Mouse (Mus musculus) neural tube, embryonic 12.5 days (tissue): ENCODE data around the gene Gpr183. TPM values are rescaled to one million over a fixed set of nuclear protein-coding genes. Genes with fewer than 3 reads are reported as not detected.

Experiments used
- ATAC-seq: fragments of 200-750 bp; cut with Nextera tagmentation; 2 replicates; pipeline ENCODE4 v1.8.0; 2017; ENCODE audit warnings: low read depth, mild to moderate bottlenecking, moderate TSS enrichment, moderate library complexity; ENCODE audit not compliant: low FRiP score
- H3K27ac ChIP-seq: fragments of 300-500 bp; sonication (generic); 2 replicates; pipeline ENCODE4 v1.5.1; 2016
- H3K27me3 ChIP-seq: fragments of 300-500 bp; sonication (generic); replicated peaks from 2 replicates; pipeline ENCODE4 v1.6.1; 2016; ENCODE audit warnings: mild to moderate bottlenecking
- H3K36me3 ChIP-seq: fragments of 300-500 bp; sonication (generic); 2 replicates; pipeline ENCODE4 v1.6.1; 2016; ENCODE audit warnings: mild to moderate bottlenecking
- H3K4me1 ChIP-seq: fragments of 300-500 bp; sonication (generic); 2 replicates; pipeline ENCODE4 v1.6.1; 2016
- H3K4me2 ChIP-seq: fragments of 300-500 bp; sonication (generic); replicated peaks from 2 replicates; pipeline ENCODE4 v1.6.1; 2016; ENCODE audit warnings: mild to moderate bottlenecking
- H3K4me3 ChIP-seq: fragments of 300-500 bp; sonication (generic); 2 replicates; pipeline ENCODE4 v1.5.1; 2016
- H3K9ac ChIP-seq: fragments of 300-500 bp; sonication (generic); 2 replicates; pipeline ENCODE4 v1.6.1; 2016; ENCODE audit warnings: mild to moderate bottlenecking
- H3K9me3 ChIP-seq: fragments of 300-500 bp; sonication (generic); 2 replicates; pipeline ENCODE4 v1.6.1; 2016; ENCODE audit warnings: mild to moderate bottlenecking
- WGBS: fragments of 180-500 bp; shearing (Covaris S2); methylation state at CpG from one replicate; pipeline ENCODE4 v1.1.7; 2016; 5-methylcytosine and 5-hydroxymethylcytosine counted together
- polyA plus RNA-seq: library from polyadenylated mRNA; unstranded; fragments of >200 nt; fragmentation: Nextera tagmentation; extraction: Ambion mirVana; gene quantifications from 2 replicates; pipeline ENCODE4 v1.2.1, GENCODE M21; 2016

The Gpr183 gene
- 2.1 and 2.6 TPM in 2 replicates for polyA plus RNA-seq

DNA sequence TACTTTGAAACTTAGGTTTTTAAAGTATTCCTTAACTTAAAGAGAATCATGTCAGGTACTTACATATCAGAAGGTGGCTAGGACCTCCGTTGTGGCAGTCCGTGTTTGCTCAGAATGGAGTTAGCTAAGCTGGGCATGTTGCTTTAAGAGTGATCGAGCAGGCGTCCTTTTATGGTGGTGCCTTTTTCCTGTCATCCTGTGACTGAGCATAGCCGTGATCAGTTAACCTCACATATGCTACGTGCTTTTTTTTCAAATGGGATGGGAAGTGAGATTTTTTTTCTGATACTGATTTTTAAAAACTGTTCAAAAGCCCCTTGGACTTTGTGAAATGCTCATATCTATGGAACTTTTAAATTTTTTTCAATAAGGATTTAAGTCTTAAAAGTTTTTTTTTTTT, at the start of gene Gpr183:
TSS of gene Gpr183 (minus strand) at position 206 of the 400 bp plus-strand sequence.
- 57% methylated on average over 6 of the region's 6 CpGs for WGBS
- no peaks in the 10 kb centered on the region for H3K36me3 ChIP-seq
- H3K9ac ChIP-seq = no peak within 1 kb of the TSS
- no peak within 1 kb of the TSS for H3K4me3 ChIP-seq
- no peak within 1 kb of the TSS for H3K4me2 ChIP-seq
- H3K4me1 ChIP-seq = no peaks in the 10 kb centered on the region
- no peak for ATAC-seq
- no peak within 1 kb of the TSS for H3K27ac ChIP-seq
- no peaks in the 10 kb centered on the region for H3K9me3 ChIP-seq
- H3K27me3 ChIP-seq = no peaks in the 10 kb centered on the region

DNA sequence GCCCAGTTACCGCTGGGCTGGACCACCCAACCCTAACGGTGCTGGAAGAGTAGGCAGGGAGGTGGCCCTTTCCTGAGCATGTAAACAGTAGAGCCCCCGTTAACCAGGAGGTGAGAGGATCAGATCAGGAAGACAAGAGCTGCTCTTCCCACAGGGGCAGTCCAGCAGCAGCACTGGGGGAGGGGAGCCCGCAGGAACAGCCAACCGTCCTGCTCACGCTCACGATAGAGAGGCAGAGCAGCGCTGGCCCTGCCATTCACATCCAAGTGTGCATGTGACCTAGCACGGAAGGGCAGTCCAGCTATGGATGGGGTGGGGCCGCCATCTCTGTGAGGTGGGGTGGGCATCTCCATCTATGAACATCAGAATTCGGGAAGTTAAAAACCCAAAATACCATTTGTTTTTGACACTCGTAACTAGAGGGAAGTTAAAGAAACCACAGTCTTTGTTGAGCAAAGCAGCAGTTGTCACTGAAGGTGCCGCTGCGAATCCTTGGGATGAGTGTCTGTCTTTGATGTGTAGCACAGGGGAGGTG, 48.5 kb upstream of the Gpr183 start:
- H3K4me1 ChIP-seq = no peaks in the 10 kb centered on the region
- H3K4me2 ChIP-seq = no peak overlapping the region
- no peaks in the 10 kb centered on the region for H3K9me3 ChIP-seq
- no peak overlapping the region for H3K9ac ChIP-seq
- no peaks in the 10 kb centered on the region for H3K27me3 ChIP-seq
- ATAC-seq = no peak
- H3K4me3 ChIP-seq = no peak overlapping the region
- 84% methylated on average over 14 of the region's 14 CpGs for WGBS
- H3K36me3 ChIP-seq = peaks cover 21% of the 10 kb centered on the region
- no peak overlapping the region for H3K27ac ChIP-seq

DNA sequence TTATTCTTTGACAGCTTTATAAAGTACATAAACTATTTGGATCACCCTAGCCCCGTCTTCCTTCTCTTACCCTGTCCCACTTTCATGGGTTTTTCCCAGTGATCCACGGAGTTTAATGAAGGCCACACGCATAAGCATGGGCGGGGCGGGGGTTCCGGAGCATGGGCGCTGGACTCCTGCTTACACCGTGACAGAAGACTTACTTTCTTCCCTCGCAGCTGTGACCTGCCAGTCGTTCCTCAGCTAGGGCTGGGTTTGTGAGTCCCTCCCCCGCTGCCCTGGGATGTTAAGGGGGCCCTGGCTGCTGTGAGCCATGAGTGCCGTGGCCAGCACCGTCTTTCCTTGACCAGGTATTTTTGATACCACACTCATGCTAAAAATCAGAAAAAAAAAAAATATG, 47.8 kb upstream of the Gpr183 start:
- no peak for ATAC-seq
- no peaks in the 10 kb centered on the region for H3K9me3 ChIP-seq
- H3K4me2 ChIP-seq = no peak overlapping the region
- H3K4me3 ChIP-seq = no peak overlapping the region
- 78% methylated on average over 13 of the region's 13 CpGs for WGBS
- H3K27me3 ChIP-seq = no peaks in the 10 kb centered on the region
- no peaks in the 10 kb centered on the region for H3K4me1 ChIP-seq
- H3K27ac ChIP-seq = no peak overlapping the region
- H3K36me3 ChIP-seq = peaks cover 21% of the 10 kb centered on the region
- H3K9ac ChIP-seq = no peak overlapping the region

DNA sequence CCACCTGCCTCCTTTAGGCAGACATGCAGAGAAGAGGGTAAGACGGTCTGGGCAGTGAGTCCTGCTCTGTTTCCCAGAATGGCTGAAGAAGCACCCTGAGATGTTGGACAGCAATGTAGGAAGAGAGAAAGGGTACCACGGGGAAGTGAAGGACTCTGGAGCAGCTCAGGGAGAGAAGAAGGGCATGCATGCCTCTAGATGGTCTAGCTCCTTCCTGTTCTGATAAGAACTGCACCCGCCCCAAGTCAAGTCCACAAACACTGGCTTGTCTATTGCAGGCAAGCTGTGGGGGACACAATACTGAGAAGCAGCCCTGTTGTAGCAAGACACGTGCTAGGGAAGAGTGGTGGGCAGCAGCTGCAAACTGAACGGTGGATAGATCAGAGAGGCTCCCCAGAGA, 47.2 kb upstream of the Gpr183 start:
- Histone ChIP-seq H3K4me3 (no peak overlapping the region), H3K27ac (no peak overlapping the region), H3K27me3 (no peaks in the 10 kb centered on the region), H3K4me1 (no peaks in the 10 kb centered on the region), H3K4me2 (no peak overlapping the region), H3K9me3 (no peaks in the 10 kb centered on the region), H3K9ac (no peak overlapping the region), H3K36me3 (peaks cover 21% of the 10 kb centered on the region)
- 78% methylated on average over 5 of the region's 5 CpGs for WGBS
- no peak for ATAC-seq

DNA sequence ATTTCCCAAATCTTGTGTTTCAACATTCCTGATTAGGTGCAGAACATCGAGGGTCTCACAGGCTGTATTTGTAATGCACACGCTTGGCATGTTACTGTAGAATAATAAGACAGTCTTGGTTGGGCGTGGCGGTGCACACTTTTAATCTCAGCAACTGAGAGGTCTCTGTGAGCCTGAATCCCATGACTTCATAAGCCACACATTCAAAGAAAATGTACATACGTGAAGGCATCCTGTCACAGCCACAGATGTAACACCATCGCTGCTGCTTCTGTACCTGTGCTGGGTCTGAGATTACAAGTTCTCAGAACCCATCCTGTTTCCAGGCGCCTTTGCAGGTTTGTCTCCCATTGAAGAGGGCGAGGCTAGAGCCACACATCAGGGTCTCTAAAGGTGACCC, 46.8 kb upstream of the Gpr183 start:
- 95% methylated on average over 8 of the region's 8 CpGs for WGBS
- Histone ChIP-seq H3K9ac (no peak overlapping the region), H3K4me2 (no peak overlapping the region), H3K9me3 (no peaks in the 10 kb centered on the region), H3K27me3 (no peaks in the 10 kb centered on the region), H3K4me1 (no peaks in the 10 kb centered on the region), H3K36me3 (peaks cover 21% of the 10 kb centered on the region), H3K27ac (no peak overlapping the region), H3K4me3 (no peak overlapping the region)
- no peak for ATAC-seq

DNA sequence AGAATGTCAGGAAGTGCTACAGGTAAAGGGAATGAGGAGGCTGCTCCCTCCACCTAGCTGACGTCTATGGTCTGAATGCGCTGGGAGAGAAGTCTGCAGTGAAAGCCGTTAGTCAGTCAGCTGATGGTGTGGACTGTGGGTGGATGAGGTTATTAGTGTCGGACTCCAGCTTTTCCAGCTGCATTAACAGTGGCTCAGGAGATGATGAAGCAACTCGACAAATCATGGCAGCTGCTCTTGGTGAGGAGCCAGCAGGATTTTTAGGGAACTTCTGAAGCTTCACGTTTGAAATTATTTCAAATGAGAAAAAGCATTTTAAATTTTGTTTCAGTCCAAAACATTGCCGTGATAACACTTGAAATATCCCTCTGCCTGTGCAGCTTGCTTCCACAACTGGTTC, 45.3 kb upstream of the Gpr183 start:
- Histone ChIP-seq H3K27me3 (no peaks in the 10 kb centered on the region), H3K27ac (no peak overlapping the region), H3K36me3 (peaks cover 17% of the 10 kb centered on the region), H3K4me3 (no peak overlapping the region), H3K4me1 (no peaks in the 10 kb centered on the region), H3K9me3 (no peaks in the 10 kb centered on the region), H3K9ac (no peak overlapping the region), H3K4me2 (no peak overlapping the region)
- 85% methylated on average over 7 of the region's 7 CpGs for WGBS
- no peak for ATAC-seq

DNA sequence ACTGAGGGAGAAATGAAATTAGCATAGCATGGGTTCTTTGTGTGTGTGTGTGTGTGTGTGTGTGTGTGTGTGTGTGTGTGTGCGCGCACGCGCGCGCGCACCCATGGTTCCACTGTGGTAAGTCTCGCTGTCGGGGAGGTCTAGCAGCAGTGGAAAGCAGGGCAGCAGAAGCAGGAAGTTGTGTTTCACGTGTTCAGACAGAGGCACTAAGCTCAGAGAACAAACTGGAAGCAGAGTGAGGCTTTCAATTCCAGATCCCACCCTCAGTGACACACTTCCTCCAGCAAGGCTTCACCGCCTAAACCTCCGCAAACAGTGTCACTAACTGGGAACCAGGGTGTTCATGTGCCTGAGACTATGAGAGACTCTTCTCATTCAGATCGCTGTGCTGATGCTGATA, 44.5 kb upstream of the Gpr183 start:
- H3K4me2 ChIP-seq = no peak overlapping the region
- no peak overlapping the region for H3K9ac ChIP-seq
- no peaks in the 10 kb centered on the region for H3K4me1 ChIP-seq
- H3K36me3 ChIP-seq = peaks cover 17% of the 10 kb centered on the region
- no peaks in the 10 kb centered on the region for H3K27me3 ChIP-seq
- 93% methylated on average over 13 of the region's 13 CpGs for WGBS
- no peak for ATAC-seq
- no peaks in the 10 kb centered on the region for H3K9me3 ChIP-seq
- H3K27ac ChIP-seq = no peak overlapping the region
- H3K4me3 ChIP-seq = no peak overlapping the region

DNA sequence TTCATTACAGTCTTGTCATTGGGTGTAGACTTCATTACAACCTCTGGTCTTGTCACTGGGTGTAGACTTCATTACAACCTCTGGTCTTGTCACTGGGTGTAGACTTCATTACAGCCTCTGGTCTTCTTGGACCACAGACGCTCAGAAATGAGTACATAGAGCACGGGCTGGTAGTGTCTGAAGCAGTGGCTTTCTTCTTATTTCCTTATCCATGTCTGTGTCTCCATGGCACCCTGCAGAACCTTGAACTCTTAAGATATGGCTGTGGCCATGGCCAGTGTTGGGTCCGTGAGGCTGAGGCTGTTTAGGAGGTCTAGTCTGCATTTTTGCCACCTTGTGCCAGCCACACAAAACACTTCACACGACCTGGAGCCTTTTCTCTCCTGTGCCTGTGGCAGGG, 43.3 kb upstream of the Gpr183 start:
- WGBS = 91% methylated on average over 4 of the region's 4 CpGs
- ATAC-seq = no peak
- H3K27ac ChIP-seq = no peak overlapping the region

DNA sequence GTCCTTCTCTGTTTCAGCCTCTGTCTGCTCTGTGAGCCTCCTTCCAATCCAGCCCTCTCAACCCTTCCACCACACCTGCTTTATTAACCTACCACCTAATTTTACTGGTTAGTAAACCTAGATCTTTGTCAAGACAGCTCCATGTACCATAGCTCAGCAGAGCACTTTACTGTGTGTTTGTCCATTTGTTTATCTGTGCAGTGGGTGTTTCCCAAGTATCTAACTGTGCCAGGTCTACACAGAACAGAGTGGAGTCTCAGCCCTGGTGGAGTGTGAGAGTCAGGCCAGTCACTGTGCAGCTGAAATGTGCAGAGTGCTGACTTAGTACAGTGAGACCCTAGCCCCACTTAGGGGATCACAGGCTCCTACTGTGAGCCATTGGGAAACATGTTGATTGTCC, 38.8 kb upstream of the Gpr183 start:
- H3K9me3 ChIP-seq = no peaks in the 10 kb centered on the region
- H3K4me1 ChIP-seq = no peaks in the 10 kb centered on the region
- H3K9ac ChIP-seq = no peak overlapping the region
- H3K4me2 ChIP-seq = no peak overlapping the region
- no peaks in the 10 kb centered on the region for H3K27me3 ChIP-seq
- H3K36me3 ChIP-seq = 0 out of 2 replicates have a peak, but pooled peaks cover 2% of the 10 kb centered on the region
- no peak overlapping the region for H3K27ac ChIP-seq
- no peak for ATAC-seq
- no peak overlapping the region for H3K4me3 ChIP-seq

More for the DNA sequence above, 43.3 kb upstream of the Gpr183 start:
- Histone ChIP-seq H3K36me3 (peaks cover 15% of the 10 kb centered on the region), H3K27me3 (no peaks in the 10 kb centered on the region), H3K4me2 (no peak overlapping the region), H3K9me3 (no peaks in the 10 kb centered on the region), H3K4me3 (no peak overlapping the region), H3K4me1 (no peaks in the 10 kb centered on the region), H3K9ac (no peak overlapping the region)

DNA sequence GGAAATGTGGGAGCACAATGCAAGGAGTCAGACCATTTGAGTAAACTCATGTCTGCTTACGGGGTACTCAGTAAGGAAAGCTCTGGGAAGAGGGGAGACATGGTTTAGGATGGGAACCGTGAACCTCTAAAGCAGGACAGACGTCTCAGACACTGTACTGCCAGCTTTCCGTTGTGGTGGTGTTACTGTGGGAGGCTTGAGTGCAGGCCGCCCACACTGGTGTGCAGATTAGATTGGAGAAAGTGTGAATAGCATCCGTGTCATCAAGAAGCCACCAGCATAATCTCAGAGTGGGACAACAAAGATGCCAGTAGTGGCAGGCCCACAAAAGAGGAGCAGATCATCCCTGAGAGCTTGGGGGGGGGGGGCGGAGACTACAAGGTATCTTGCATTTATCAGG, 37.2 kb upstream of the Gpr183 start:
- Histone ChIP-seq H3K27me3 (no peaks in the 10 kb centered on the region), H3K27ac (no peak overlapping the region), H3K9ac (no peak overlapping the region), H3K36me3 (0 out of 2 replicates have a peak, but pooled peaks cover 5% of the 10 kb centered on the region), H3K4me3 (no peak overlapping the region), H3K4me2 (no peak overlapping the region), H3K4me1 (no peaks in the 10 kb centered on the region), H3K9me3 (no peaks in the 10 kb centered on the region)
- 91% methylated on average over 7 of the region's 7 CpGs for WGBS
- ATAC-seq = no peak

DNA sequence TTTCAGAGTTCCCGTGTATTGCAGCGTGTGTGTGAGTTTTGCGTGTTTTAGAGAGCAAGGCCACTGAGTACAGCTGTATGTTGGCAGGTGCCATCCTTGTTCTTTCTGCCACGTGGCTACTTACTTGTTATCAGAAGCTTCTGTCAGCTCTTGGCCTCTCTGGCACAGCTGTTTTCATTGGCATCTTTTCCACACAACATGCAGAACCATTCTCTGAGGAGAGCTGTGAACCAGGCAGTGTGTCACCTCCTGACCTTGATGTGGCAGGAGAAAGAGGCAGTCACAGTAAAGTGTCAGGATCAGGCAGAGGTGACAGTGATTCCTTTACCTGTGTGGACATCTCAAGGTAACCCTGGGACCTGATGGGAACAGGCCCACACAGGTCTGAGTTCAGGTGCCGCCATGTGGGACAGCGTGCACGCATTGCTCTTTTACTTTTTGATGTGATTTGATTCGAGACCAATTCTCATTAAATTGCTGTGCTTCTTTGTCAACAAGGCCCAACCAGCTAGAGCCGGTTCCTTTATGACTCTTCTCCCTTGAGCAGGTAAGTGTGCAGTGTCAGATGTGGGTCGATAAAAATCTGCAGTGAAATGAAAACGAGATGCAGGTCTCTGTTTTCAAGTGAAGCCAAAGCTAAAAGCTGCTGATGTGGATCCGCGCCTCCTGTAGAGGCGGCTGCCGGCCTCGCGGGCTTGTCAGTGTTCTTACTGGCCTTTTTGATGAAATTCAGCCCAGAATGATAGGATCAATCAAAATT, 35.5 kb upstream of the Gpr183 start:
- Histone ChIP-seq H3K9ac (no peak overlapping the region), H3K4me2 (no peak overlapping the region), H3K27ac (no peak overlapping the region), H3K9me3 (no peaks in the 10 kb centered on the region), H3K4me1 (no peaks in the 10 kb centered on the region), H3K36me3 (peaks cover 8% of the 10 kb centered on the region), H3K27me3 (no peaks in the 10 kb centered on the region), H3K4me3 (no peak overlapping the region)
- 96% methylated on average over 17 of the region's 17 CpGs for WGBS
- ATAC-seq = no peak

DNA sequence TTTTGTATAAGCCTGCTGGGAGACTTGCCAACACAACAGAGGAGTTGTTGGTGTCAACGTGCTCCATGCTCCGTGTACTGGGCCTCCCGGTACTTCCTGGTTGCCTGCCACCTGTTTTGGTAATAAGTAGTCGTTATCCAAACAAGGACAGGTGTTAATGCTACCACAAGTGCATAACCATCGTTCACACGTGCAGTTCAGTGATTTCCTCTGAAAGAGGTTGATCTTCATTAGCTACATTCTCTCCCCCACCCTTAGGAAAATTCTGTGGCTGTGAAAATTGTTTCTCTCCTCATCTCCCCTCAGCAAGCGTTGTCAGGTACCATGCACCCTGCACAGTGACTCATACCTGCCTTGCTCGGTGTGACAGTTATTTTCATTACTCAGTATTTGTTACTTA, 34.5 kb upstream of the Gpr183 start:
- no peak for ATAC-seq
- H3K9ac ChIP-seq = no peak overlapping the region
- H3K27me3 ChIP-seq = no peaks in the 10 kb centered on the region
- peaks cover 16% of the 10 kb centered on the region for H3K36me3 ChIP-seq
- no peaks in the 10 kb centered on the region for H3K4me1 ChIP-seq
- 92% methylated on average over 8 of the region's 8 CpGs for WGBS
- no peaks in the 10 kb centered on the region for H3K9me3 ChIP-seq
- no peak overlapping the region for H3K27ac ChIP-seq
- no peak overlapping the region for H3K4me2 ChIP-seq
- no peak overlapping the region for H3K4me3 ChIP-seq

DNA sequence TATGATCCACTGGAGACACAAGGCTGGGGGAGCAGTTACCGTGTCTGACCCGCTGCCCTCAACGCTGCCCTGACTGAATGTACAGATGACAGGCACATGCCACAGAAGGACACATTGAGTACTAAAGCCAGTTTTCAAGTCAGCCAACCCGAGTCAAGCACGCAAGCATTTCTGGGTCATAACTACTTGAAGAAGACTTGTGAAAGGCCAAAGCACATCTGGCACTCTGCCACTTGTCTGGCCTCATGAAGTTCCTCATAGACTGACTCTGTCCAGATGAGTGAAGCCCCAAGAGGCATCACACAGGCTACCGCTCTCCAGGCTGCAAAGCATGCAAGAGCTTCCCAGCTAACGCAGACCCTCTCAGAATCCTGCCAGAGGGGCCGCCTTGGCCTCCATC, 31.8 kb upstream of the Gpr183 start:
- H3K4me2 ChIP-seq = no peak overlapping the region
- WGBS = 97% methylated on average over 8 of the region's 8 CpGs
- H3K9ac ChIP-seq = no peak overlapping the region
- peaks cover 18% of the 10 kb centered on the region for H3K36me3 ChIP-seq
- no peaks in the 10 kb centered on the region for H3K9me3 ChIP-seq
- no peak overlapping the region for H3K27ac ChIP-seq
- H3K4me3 ChIP-seq = no peak overlapping the region
- no peaks in the 10 kb centered on the region for H3K27me3 ChIP-seq
- H3K4me1 ChIP-seq = no peaks in the 10 kb centered on the region
- ATAC-seq = no peak
